Mouse (Mus musculus) limb, embryonic 11.5 days (tissue): ENCODE data around the gene Olfr39. TPM values are rescaled to one million over a fixed set of nuclear protein-coding genes. Genes with fewer than 3 reads are reported as not detected.
"Not testable (repeated sequence)": the region's sequence is repeated elsewhere in the genome, so short reads cannot be mapped to it uniquely, and the experiment has no call there.

Experiments used
- ATAC-seq: fragments of 200-750 bp; cut with Nextera tagmentation; 2 replicates; pipeline ENCODE4 v1.8.0; 2017; ENCODE audit warnings: low read depth; ENCODE audit not compliant: insufficient number of reproducible peaks, low FRiP score, low TSS enrichment
- DNase-seq: peaks from one replicate; pipeline ENCODE4 v3.0.0-alpha.2; 2015; ENCODE audit warnings: low spot score
- H3K27ac ChIP-seq: fragments of 300-500 bp; sonication (generic); replicated peaks from 2 replicates; pipeline ENCODE4 v1.5.1; 2014; ENCODE audit warnings: low read depth, mild to moderate bottlenecking, low read length
- H3K27me3 ChIP-seq: fragments of 300-500 bp; sonication (generic); 2 replicates; pipeline ENCODE4 v1.6.1; 2014; ENCODE audit warnings: mild to moderate bottlenecking, low read length, mixed read lengths; ENCODE audit not compliant: control insufficient read depth, insufficient read depth
- H3K36me3 ChIP-seq: fragments of 300-500 bp; sonication (generic); 2 replicates; pipeline ENCODE4 v1.6.1; 2014; ENCODE audit warnings: mild to moderate bottlenecking, low read length, moderate library complexity, mixed read lengths; ENCODE audit not compliant: control insufficient read depth, insufficient read depth
- H3K4me1 ChIP-seq: fragments of 300-500 bp; sonication (generic); 2 replicates; pipeline ENCODE4 v1.6.1; 2014; ENCODE audit warnings: low read length, mixed read lengths; ENCODE audit not compliant: control insufficient read depth, insufficient read depth
- H3K4me2 ChIP-seq: fragments of 300-500 bp; sonication (generic); 2 replicates; pipeline ENCODE4 v1.6.1; 2014; ENCODE audit warnings: low read depth, mild to moderate bottlenecking, moderate library complexity; ENCODE audit not compliant: severe bottlenecking
- H3K4me3 ChIP-seq: fragments of 300-500 bp; sonication (generic); 2 replicates; pipeline ENCODE4 v1.5.1; 2014; ENCODE audit warnings: low read depth, low read length
- H3K9ac ChIP-seq: fragments of 300-500 bp; sonication (generic); 2 replicates; pipeline ENCODE4 v1.6.1; 2014; ENCODE audit warnings: mild to moderate bottlenecking, low read length
- H3K9me3 ChIP-seq: fragments of 300-500 bp; sonication (generic); 2 replicates; pipeline ENCODE4 v1.6.1; 2016; ENCODE audit warnings: low read length; ENCODE audit not compliant: control insufficient read depth
- WGBS: fragments of 180-500 bp; shearing (Covaris S2); extraction: QIAGEN DNeasy Blood & Tissue Kit; methylation state at CpG from one replicate; pipeline ENCODE4 v1.1.7; 2014; 5-methylcytosine and 5-hydroxymethylcytosine counted together
- polyA plus RNA-seq: library from polyadenylated mRNA; unstranded; fragments of >200 nt; fragmentation: Nextera tagmentation; extraction: Ambion mirVana; gene quantifications from 2 replicates; pipeline ENCODE4 v1.2.1, GENCODE M21; 2014

Olfr39 gene
- not detected in 2 replicates for polyA plus RNA-seq

GRCm38 (mm10) chr9:20282051-20282450 is at the start of gene Olfr39:
Gene Olfr39 (plus strand): TSS chr9:20282351.
- Histone ChIP-seq H3K36me3 (no peaks in the 10 kb centered on the region), H3K4me2 (no peak within 1 kb of the TSS), H3K9me3 (no peaks in the 10 kb centered on the region), H3K4me1 (no peaks in the 10 kb centered on the region), H3K27ac (no peak within 1 kb of the TSS), H3K4me3 (no peak within 1 kb of the TSS), H3K9ac (no peak within 1 kb of the TSS), H3K27me3 (no peaks in the 10 kb centered on the region)
- 84% methylated on average over 1 of the region's 1 CpGs for WGBS
- no peak for DNase-seq
- no peak for ATAC-seq

GRCm38 (mm10) chr9:20236819-20237218 is 45.3 kb upstream of the Olfr39 start, which contains the start of gene Olfr872:
Gene Olfr872 (plus strand): TSS chr9:20237119.
- H3K4me2 ChIP-seq, result no peak within 1 kb of the TSS
- H3K4me3 ChIP-seq, result no peak within 1 kb of the TSS
- no peak within 1 kb of the TSS for H3K9ac ChIP-seq
- no peaks in the 10 kb centered on the region for H3K36me3 ChIP-seq
- no peaks in the 10 kb centered on the region for H3K4me1 ChIP-seq
- no peaks in the 10 kb centered on the region for H3K27me3 ChIP-seq
- no peak within 1 kb of the TSS for H3K27ac ChIP-seq
- ATAC-seq, result no peak
- no peaks in the 10 kb centered on the region for H3K9me3 ChIP-seq
- DNase-seq, result no peak

GRCm38 (mm10) chr9:20237378-20237777 is 44.8 kb upstream of the Olfr39 start:
- Histone ChIP-seq H3K4me2 (no peak overlapping the region), H3K9me3 (no peaks in the 10 kb centered on the region), H3K36me3 (no peaks in the 10 kb centered on the region), H3K4me1 (no peaks in the 10 kb centered on the region), H3K4me3 (no peak overlapping the region), H3K27ac (no peak overlapping the region), H3K9ac (no peak overlapping the region), H3K27me3 (no peaks in the 10 kb centered on the region)
- 83% methylated on average over 2 of the region's 2 CpGs for WGBS
- ATAC-seq (no peak), DNase-seq (no peak)

- not testable (repeated sequence) for H3K9me3 ChIP-seq, H3K36me3 ChIP-seq, H3K4me1 ChIP-seq, ATAC-seq, H3K9ac ChIP-seq, H3K27ac ChIP-seq, H3K4me3 ChIP-seq, H3K4me2 ChIP-seq, DNase-seq, H3K27me3 ChIP-seq
- 81% methylated on average over 5 of the region's 5 CpGs for WGBS
Measured at GRCm38 (mm10) chr9:20295562-20295961, 13.4 kb downstream of the Olfr39 start.

- H3K27ac ChIP-seq, result no peak within 1 kb of the TSS
- no peaks in the 10 kb centered on the region for H3K4me1 ChIP-seq
- no peak within 1 kb of the TSS for H3K4me3 ChIP-seq
- ATAC-seq (no peak), DNase-seq (no peak)
- WGBS, result 76% methylated on average over 1 of the region's 1 CpGs
- H3K4me2 ChIP-seq, result no peak within 1 kb of the TSS
- no peak within 1 kb of the TSS for H3K9ac ChIP-seq
- no peaks in the 10 kb centered on the region for H3K27me3 ChIP-seq
- H3K36me3 ChIP-seq, result no peaks in the 10 kb centered on the region
- no peaks in the 10 kb centered on the region for H3K9me3 ChIP-seq
Measured at GRCm38 (mm10) chr9:20298232-20298631, 16.1 kb downstream of the Olfr39 start, which contains the start of gene Olfr873. Gene Olfr873 (plus strand): TSS chr9:20298532.

GRCm38 (mm10) chr9:20335994-20336393 is 53.8 kb downstream of the Olfr39 start, which contains the start of gene Olfr18:
Gene Olfr18 (minus strand): TSS chr9:20336094.
- Histone ChIP-seq H3K9ac (no peak within 1 kb of the TSS), H3K27ac (no peak within 1 kb of the TSS), H3K27me3 (no peaks in the 10 kb centered on the region), H3K4me2 (no peak within 1 kb of the TSS), H3K4me3 (no peak within 1 kb of the TSS), H3K4me1 (no peaks in the 10 kb centered on the region), H3K9me3 (no peaks in the 10 kb centered on the region), H3K36me3 (no peaks in the 10 kb centered on the region)
- DNase-seq (no peak), ATAC-seq (no peak)

Other genes starting within 250 kb of the Olfr39 start
- not detected in 2 replicates for gene Olfr867, start 224.8 kb upstream of the Olfr39 start, polyA plus RNA-seq
- not detected in 2 replicates for gene Olfr868, start 183.7 kb upstream of the Olfr39 start, polyA plus RNA-seq
- not detected in 2 replicates for gene Olfr869, start 153.3 kb upstream of the Olfr39 start, polyA plus RNA-seq
- gene Olfr870, start 108.3 kb upstream of the Olfr39 start, polyA plus RNA-seq, result not detected in 2 replicates
- not detected in 2 replicates for gene Olfr871, start 70.1 kb upstream of the Olfr39 start, polyA plus RNA-seq
- gene Olfr872, start 45.2 kb upstream of the Olfr39 start, polyA plus RNA-seq, result not detected in 2 replicates
- gene Olfr873, start 16.2 kb downstream of the Olfr39 start, polyA plus RNA-seq, result not detected in 2 replicates
- 0.07 TPM in 1 of 2 replicates, not detected in the other for gene Olfr18, start 53.7 kb downstream of the Olfr39 start, polyA plus RNA-seq
- 31.9 and 33.2 TPM in 2 replicates for gene Zfp560, start 102.8 kb downstream of the Olfr39 start, polyA plus RNA-seq
- gene Zfp26, start 177.8 kb downstream of the Olfr39 start, polyA plus RNA-seq, result 28.8 and 31.9 TPM in 2 replicates
- gene Zfp426, start 210.4 kb downstream of the Olfr39 start, polyA plus RNA-seq, result 24.9 and 27.1 TPM in 2 replicates
- 147 and 159 TPM in 2 replicates for gene Zfp266, start 239.1 kb downstream of the Olfr39 start, polyA plus RNA-seq